Mouse (Mus musculus) lung, adult 2 months (tissue): ENCODE results near the gene Zfp729a. TPM values are rescaled to one million over a fixed set of nuclear protein-coding genes. Genes with fewer than 3 reads are reported as not detected.

Source experiments
- DNase-seq: peaks from one replicate; pipeline ENCODE4 v3.0.0; 2022
- H3K4me1 ChIP-seq: fragments of 200-500 bp; 2 replicates; pipeline ENCODE4 v1.6.1; 2011; ENCODE audit warnings: low read length; ENCODE audit not compliant: control insufficient read depth, insufficient read depth
- H3K4me3 ChIP-seq: fragments of 200-500 bp; replicated peaks from 2 replicates; pipeline ENCODE3; 2011; ENCODE audit warnings: low read depth, mild to moderate bottlenecking, control low read depth, low read length; ENCODE audit errors: extremely low read depth
- CTCF ChIP-seq: fragments of 200-500 bp; IDR thresholded peaks from 2 replicates; pipeline ENCODE4 v1.5.1; 2011; ENCODE audit warnings: mild to moderate bottlenecking, low read length, control low read depth; ENCODE audit not compliant: insufficient read depth
- POLR2A ChIP-seq: fragments of 200-500 bp; IDR thresholded peaks from 2 replicates; pipeline ENCODE4 v1.6.1; 2011; ENCODE audit warnings: low read depth, mild to moderate bottlenecking, control low read depth, low read length, borderline replicate concordance; ENCODE audit errors: extremely low read depth
- WGBS: fragments of 180-500 bp; shearing (Covaris S2); methylation state at CpG from one replicate; pipeline ENCODE4 v1.1.7; 2018; 5-methylcytosine and 5-hydroxymethylcytosine counted together
- polyA plus RNA-seq: library from polyadenylated mRNA; depleted of rRNA; stranded (reverse); fragments of >200 nt; gene quantifications from 2 replicates; pipeline ENCODE4 v1.2.3, GENCODE M21; 2012; rRNA removed

The Zfp729a gene
- polyA plus RNA-seq, 1 experiment = 1.0 TPM

- H3K4me3 ChIP-seq = no peak overlapping the region
- 69% methylated on average over 5 of the region's 5 CpGs for WGBS
Observed at GRCm38 (mm10) chr13:67572591-67573189, 64.9 kb downstream of the Zfp729a start.

More at GRCm38 (mm10) chr13:67572591-67573189, 64.9 kb downstream of the Zfp729a start:
- no peak for DNase-seq
- H3K4me1 ChIP-seq = no peaks in the 10 kb centered on the region
- no peak for TF ChIP-seq CTCF
- TF ChIP-seq POLR2A = no peak

Other genes starting within 250 kb of the Zfp729a start
- gene Zfp429, start 238.0 kb downstream of the Zfp729a start, polyA plus RNA-seq = 1.1 and 1.9 TPM in 2 replicates
- gene Zfp459, start 216.4 kb downstream of the Zfp729a start, polyA plus RNA-seq = 0.20 and 0.43 TPM in 2 replicates
- gene Zfp874a, start 186.2 kb downstream of the Zfp729a start, polyA plus RNA-seq = 0.66 and 2.5 TPM in 2 replicates
- gene Zfp874b, start 153.5 kb downstream of the Zfp729a start, polyA plus RNA-seq = 1.0 and 3.1 TPM in 2 replicates
- 0.79 and 0.91 TPM in 2 replicates for gene Zfp58, start 137.2 kb downstream of the Zfp729a start, polyA plus RNA-seq
- gene Gm26965, start 111.6 kb downstream of the Zfp729a start, polyA plus RNA-seq = not detected in 2 replicates
- 17.9 and 21.2 TPM in 2 replicates for gene Zfp87, start 111.6 kb downstream of the Zfp729a start, polyA plus RNA-seq
- gene Zfp748, start 84.0 kb downstream of the Zfp729a start, polyA plus RNA-seq = 3.0 and 4.5 TPM in 2 replicates
- gene Zfp729b, start 28.1 kb downstream of the Zfp729a start, polyA plus RNA-seq = 0.40 and 0.63 TPM in 2 replicates
- 0.34 and 0.45 TPM in 2 replicates for gene Gm49345, start within 50 bp of the Zfp729a start, polyA plus RNA-seq
- 3.3 and 4.9 TPM in 2 replicates for gene Zfp738, start 49.3 kb upstream of the Zfp729a start, polyA plus RNA-seq
- gene Zfp65, start 91.4 kb upstream of the Zfp729a start, polyA plus RNA-seq = 0.75 and 0.84 TPM in 2 replicates
- 0.50 and 1.0 TPM in 2 replicates for gene Zfp85, start 117.4 kb upstream of the Zfp729a start, polyA plus RNA-seq
- 0.46 and 1.2 TPM in 2 replicates for gene Zfp493, start 141.9 kb upstream of the Zfp729a start, polyA plus RNA-seq
- gene Zfp273, start 175.9 kb upstream of the Zfp729a start, polyA plus RNA-seq = 0.31 and 0.72 TPM in 2 replicates
- gene Gm10037, start 193.3 kb upstream of the Zfp729a start, polyA plus RNA-seq = 0.27 and 0.82 TPM in 2 replicates
- not detected in 2 replicates for gene BC048507, start 225.5 kb upstream of the Zfp729a start, polyA plus RNA-seq